Mouse (Mus musculus) embryonic facial prominence, embryonic 11.5 days (tissue): ENCODE results near the gene Cdan1. TPM values are rescaled to one million over a fixed set of nuclear protein-coding genes. Genes with fewer than 3 reads are reported as not detected.
A peak's percentile ranks its signal among the peaks of the same experiment; 100 is the strongest.

ENCODE experiments used
- ATAC-seq: fragments of 200-750 bp; cut with Nextera tagmentation; replicated peaks from 2 replicates; pipeline ENCODE4 v1.8.0; 2017; ENCODE audit warnings: low read depth; ENCODE audit not compliant: insufficient number of reproducible peaks, low FRiP score, low TSS enrichment
- DNase-seq: peaks from one replicate; pipeline ENCODE4 v3.0.0-alpha.2; 2015; ENCODE audit warnings: low spot score
- H3K27ac ChIP-seq: fragments of 300-500 bp; sonication (generic); replicated peaks from 2 replicates; pipeline ENCODE4 v1.5.1; 2014; ENCODE audit warnings: mild to moderate bottlenecking, low read depth, low read length, control low read depth
- H3K27me3 ChIP-seq: fragments of 300-500 bp; sonication (generic); 2 replicates; pipeline ENCODE4 v1.6.1; 2014; ENCODE audit warnings: mild to moderate bottlenecking, low read length, moderate library complexity, mixed read lengths; ENCODE audit not compliant: control insufficient read depth, insufficient read depth
- H3K36me3 ChIP-seq: fragments of 300-500 bp; sonication (generic); replicated peaks from 2 replicates; pipeline ENCODE4 v1.6.1; 2014; ENCODE audit warnings: low read depth, mild to moderate bottlenecking, low read length, moderate library complexity, mixed read lengths; ENCODE audit not compliant: control insufficient read depth, insufficient read depth
- H3K4me1 ChIP-seq: fragments of 300-500 bp; sonication (generic); 2 replicates; pipeline ENCODE4 v1.6.1; 2014; ENCODE audit warnings: low read length, mixed read lengths; ENCODE audit not compliant: control insufficient read depth, insufficient read depth
- H3K4me2 ChIP-seq: fragments of 300-500 bp; sonication (generic); 2 replicates; pipeline ENCODE4 v1.6.1; 2014; ENCODE audit warnings: low read depth, mild to moderate bottlenecking, control low read depth, low read length, moderate library complexity
- H3K4me3 ChIP-seq: fragments of 300-500 bp; sonication (generic); 2 replicates; pipeline ENCODE4 v1.5.1; 2014; ENCODE audit warnings: low read depth, low read length, control low read depth
- H3K9ac ChIP-seq: fragments of 300-500 bp; sonication (generic); replicated peaks from 2 replicates; pipeline ENCODE4 v1.6.1; 2014; ENCODE audit warnings: mild to moderate bottlenecking, control low read depth, low read length
- H3K9me3 ChIP-seq: fragments of 300-500 bp; sonication (generic); replicated peaks from 2 replicates; pipeline ENCODE4 v1.6.1; 2016; ENCODE audit warnings: mild to moderate bottlenecking, low read length, inconsistent platforms, mixed read lengths; ENCODE audit not compliant: control insufficient read depth
- WGBS: fragments of 180-500 bp; shearing (Covaris S2); extraction: QIAGEN DNeasy Blood & Tissue Kit; methylation state at CpG from one replicate; pipeline ENCODE4 v1.1.7; 2014; 5-methylcytosine and 5-hydroxymethylcytosine counted together
- polyA plus RNA-seq: library from polyadenylated mRNA; unstranded; fragments of >200 nt; fragmentation: Nextera tagmentation; extraction: Ambion mirVana; gene quantifications from 2 replicates; pipeline ENCODE4 v1.2.1, GENCODE M21; 2014

The Cdan1 gene
- 6.8 and 7.5 TPM in 2 replicates for polyA plus RNA-seq

- peak within 1 kb of the TSS; percentile 79 for H3K4me3 ChIP-seq
- no peaks in the 10 kb centered on the region for H3K36me3 ChIP-seq
- peak; percentile 59 for DNase-seq
- WGBS, result under 1% methylated on average over 53 of the region's 71 CpGs
- no peaks in the 10 kb centered on the region for H3K4me1 ChIP-seq
- H3K9me3 ChIP-seq, result no peaks in the 10 kb centered on the region
- peak within 1 kb of the TSS; percentile 13; the same call in 1 of the 2 replicates for H3K27ac ChIP-seq
- H3K9ac ChIP-seq, result peak within 1 kb of the TSS; percentile 81
- no peaks in the 10 kb centered on the region for H3K27me3 ChIP-seq
- peak; percentile 74 for ATAC-seq
- peak within 1 kb of the TSS; percentile 82 for H3K4me2 ChIP-seq
Measured at GRCm38 (mm10) chr2:120849449-120850423, at the start of gene Cdan1. Cdan1 (minus strand) TSS chr2:120850128.

GRCm38 (mm10) chr2:120896361-120896760 lies 46.4 kb upstream of the Cdan1 start:
- Histone ChIP-seq H3K27ac (no peak overlapping the region), H3K9ac (no peak overlapping the region), H3K36me3 (peaks cover 5% of the 10 kb centered on the region), H3K27me3 (no peaks in the 10 kb centered on the region), H3K9me3 (no peaks in the 10 kb centered on the region), H3K4me1 (no peaks in the 10 kb centered on the region), H3K4me3 (no peak overlapping the region), H3K4me2 (no peak overlapping the region)
- ATAC-seq (no peak), DNase-seq (no peak)
- WGBS, result 95% methylated on average over 3 of the region's 3 CpGs

- no peak overlapping the region for H3K9ac ChIP-seq
- H3K4me1 ChIP-seq, result no peaks in the 10 kb centered on the region
- 91% methylated on average over 5 of the region's 5 CpGs for WGBS
- no peak for ATAC-seq
- no peak overlapping the region for H3K4me2 ChIP-seq
- no peaks in the 10 kb centered on the region for H3K27me3 ChIP-seq
- peaks cover 2% of the 10 kb centered on the region for H3K36me3 ChIP-seq
- H3K4me3 ChIP-seq, result no peak overlapping the region
- H3K9me3 ChIP-seq, result no peaks in the 10 kb centered on the region
- no peak for DNase-seq
- H3K27ac ChIP-seq, result no peak overlapping the region
Measured at GRCm38 (mm10) chr2:120887601-120888000, 37.7 kb upstream of the Cdan1 start.

- no peaks in the 10 kb centered on the region; the same call in 1 of the 2 replicates for H3K36me3 ChIP-seq
Measured at GRCm38 (mm10) chr2:120873192-120873591, 23.3 kb upstream of the Cdan1 start.

GRCm38 (mm10) chr2:120871447-120872336 lies 21.8 kb upstream of the Cdan1 start:
- Histone ChIP-seq H3K27me3 (no peaks in the 10 kb centered on the region), H3K4me1 (no peaks in the 10 kb centered on the region), H3K36me3 (no peaks in the 10 kb centered on the region; the same call in 1 of the 2 replicates), H3K9me3 (no peaks in the 10 kb centered on the region), H3K9ac (no peak overlapping the region), H3K27ac (no peak overlapping the region), H3K4me3 (no peak overlapping the region), H3K4me2 (no peak overlapping the region)
- DNase-seq, result no peak
- ATAC-seq, result no peak
- WGBS, result 90% methylated on average over 9 of the region's 9 CpGs

More at GRCm38 (mm10) chr2:120873192-120873591, 23.3 kb upstream of the Cdan1 start:
- H3K27ac ChIP-seq, result no peak overlapping the region
- no peaks in the 10 kb centered on the region for H3K4me1 ChIP-seq
- WGBS, result 76% methylated on average over 2 of the region's 2 CpGs
- H3K4me2 ChIP-seq, result no peak overlapping the region
- H3K27me3 ChIP-seq, result no peaks in the 10 kb centered on the region
- ATAC-seq (no peak), DNase-seq (no peak)
- H3K9me3 ChIP-seq, result no peaks in the 10 kb centered on the region
- no peak overlapping the region for H3K4me3 ChIP-seq
- H3K9ac ChIP-seq, result no peak overlapping the region

GRCm38 (mm10) chr2:120867336-120867735 lies 17.4 kb upstream of the Cdan1 start:
- no peak overlapping the region for H3K4me2 ChIP-seq
- ATAC-seq (no peak), DNase-seq (no peak)
- 91% methylated on average over 5 of the region's 5 CpGs for WGBS
- H3K27ac ChIP-seq, result no peak overlapping the region
- no peaks in the 10 kb centered on the region for H3K9me3 ChIP-seq
- no peak overlapping the region for H3K4me3 ChIP-seq
- no peaks in the 10 kb centered on the region for H3K4me1 ChIP-seq
- H3K36me3 ChIP-seq, result no peaks in the 10 kb centered on the region
- no peak overlapping the region for H3K9ac ChIP-seq
- no peaks in the 10 kb centered on the region for H3K27me3 ChIP-seq

GRCm38 (mm10) chr2:120866561-120866960 lies 16.6 kb upstream of the Cdan1 start:
- 19% methylated on average over 1 of the region's 1 CpGs for WGBS

More at GRCm38 (mm10) chr2:120866561-120866960, 16.6 kb upstream of the Cdan1 start:
- no peak for ATAC-seq
- Histone ChIP-seq H3K4me2 (no peak overlapping the region), H3K4me3 (no peak overlapping the region), H3K9me3 (no peaks in the 10 kb centered on the region), H3K4me1 (no peaks in the 10 kb centered on the region), H3K9ac (no peak overlapping the region), H3K36me3 (no peaks in the 10 kb centered on the region), H3K27me3 (no peaks in the 10 kb centered on the region), H3K27ac (no peak overlapping the region)
- DNase-seq, result peak; percentile 59
